In the genomic region with DNA sequence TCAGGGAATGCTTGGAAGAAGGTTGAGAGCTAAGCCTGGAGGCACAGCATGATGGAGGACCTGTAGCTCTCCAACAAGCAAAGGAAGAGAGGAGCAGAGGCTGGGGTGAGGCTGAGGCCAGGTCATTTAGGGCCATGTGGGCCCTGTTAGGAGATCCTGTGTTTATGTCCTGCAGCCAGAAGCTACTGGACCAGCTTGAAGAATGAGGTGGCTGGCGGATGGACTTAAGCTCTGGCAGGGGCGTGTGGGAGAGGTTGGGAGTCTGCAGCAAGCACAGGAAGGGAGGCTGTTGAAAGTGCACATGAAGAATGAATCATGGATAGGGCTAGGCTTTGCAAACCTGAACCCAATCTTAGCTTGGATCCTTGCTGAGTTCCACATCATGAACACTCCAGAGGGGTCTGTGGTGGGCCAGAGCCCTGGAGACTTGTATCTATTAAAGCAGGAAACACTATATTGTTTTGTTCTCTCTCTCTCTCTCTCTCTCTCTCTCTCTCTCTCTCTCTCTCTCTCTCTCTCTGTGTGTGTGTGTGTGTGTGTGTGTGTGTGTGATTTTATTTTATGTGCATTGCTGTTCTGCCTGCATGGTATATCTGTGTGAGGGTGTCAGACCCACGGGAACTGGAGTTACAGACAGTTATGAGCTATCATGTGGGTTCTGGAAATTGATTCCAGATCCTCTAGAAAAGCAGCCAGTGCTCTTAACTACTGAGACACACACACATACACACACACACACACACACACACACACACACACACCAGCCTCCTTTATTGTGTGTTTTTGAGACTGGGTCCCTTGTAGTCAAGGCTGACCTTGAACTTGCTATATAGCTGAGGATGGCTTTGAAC, we compare ENCODE assay signal across 9 mouse cellular contexts. TPM values are rescaled to one million over a fixed set of nuclear protein-coding genes. Genes with fewer than 3 reads are reported as not detected.
DNase-seq lines count a peak whose midpoint lies in the region; ATAC-seq and TF ChIP-seq lines count a peak whose summit lies in the region.
"Had no signal": no experiment of that assay in that cellular context is flagged by ENCODE, and none has a peak within 500 bp of the region (broad histone marks: within the 10 kb centered on the region; RNA-seq: fewer than 3 reads in every experiment).

No protein-coding gene starts in this region.

- no peak for ATAC-seq in kidney, embryonic 15.5 days (replicated peaks; ENCODE audit: low FRiP score)
- no peak for ATAC-seq in heart, embryonic 16.5 days (replicated peaks; ENCODE audit: extremely low read depth, insufficient read depth, low FRiP score)
- peak; percentile 7; the same call in 1 of the 2 replicates for ATAC-seq in stomach, postnatal 0 days (ENCODE audit: low FRiP score, low TSS enrichment)
- ATAC-seq in forebrain, embryonic 11.5 days (replicated peaks; ENCODE audit: low FRiP score): no peak
- ATAC-seq in liver, postnatal 0 days: no peak

- DNase-seq in kidney, postnatal 14 days: no peak
- peak; percentile 56 for DNase-seq in lung, adult 18-20 months
- DNase-seq in stomach, postnatal 0 days (ENCODE audit: low spot score): no peak
- DNase-seq in forebrain, embryonic 11.5 days (ENCODE audit: low spot score): no peak
- DNase-seq in liver, postnatal 0 days: no peak

- no peak overlapping the region for H3K4me2 ChIP-seq in kidney, embryonic 15.5 days
- H3K4me2 ChIP-seq in heart, embryonic 16.5 days (ENCODE audit: low read depth, low read length): no peak overlapping the region
- H3K4me2 ChIP-seq in stomach, postnatal 0 days (replicated peaks; ENCODE audit: low read depth): no peak overlapping the region
- H3K4me2 ChIP-seq in forebrain, embryonic 11.5 days (ENCODE audit: low read depth, low read length, severe bottlenecking): no peak overlapping the region
- H3K4me2 ChIP-seq in liver, postnatal 0 days (ENCODE audit: low read depth, low read length): no peak overlapping the region
- H3K4me2 ChIP-seq: hindbrain, embryonic 12.5 days; midbrain, embryonic 12.5 days had no signal

- no peaks in the 10 kb centered on the region for H3K36me3 ChIP-seq in kidney, embryonic 15.5 days
- no peaks in the 10 kb centered on the region for H3K36me3 ChIP-seq in heart, embryonic 16.5 days (ENCODE audit: control insufficient read depth, insufficient read depth)
- H3K36me3 ChIP-seq in stomach, postnatal 0 days (ENCODE audit: control insufficient read depth, insufficient read depth, low read length): no peaks in the 10 kb centered on the region
- H3K36me3 ChIP-seq in forebrain, embryonic 11.5 days (ENCODE audit: control insufficient read depth, insufficient read depth, low read length): no peaks in the 10 kb centered on the region
- H3K36me3 ChIP-seq in liver, postnatal 0 days (replicated peaks; ENCODE audit: insufficient read depth, low read length): no peaks in the 10 kb centered on the region
- H3K36me3 ChIP-seq: hindbrain, embryonic 12.5 days; midbrain, embryonic 12.5 days had no signal

- no peaks in the 10 kb centered on the region for H3K27me3 ChIP-seq in kidney, embryonic 15.5 days
- H3K27me3 ChIP-seq in heart, embryonic 16.5 days (ENCODE audit: control insufficient read depth, insufficient read depth, low read length): no peaks in the 10 kb centered on the region
- H3K27me3 ChIP-seq in stomach, postnatal 0 days (ENCODE audit: control insufficient read depth, insufficient read depth, low read length): no peaks in the 10 kb centered on the region
- H3K27me3 ChIP-seq in forebrain, embryonic 11.5 days (ENCODE audit: control insufficient read depth, insufficient read depth, low read length): no peaks in the 10 kb centered on the region
- no peaks in the 10 kb centered on the region for H3K27me3 ChIP-seq in liver, postnatal 0 days (ENCODE audit: insufficient read depth, low read length)

- WGBS in kidney, embryonic 15.5 days: 37% methylated on average over 3 of the region's 3 CpGs
- WGBS in heart, embryonic 16.5 days: 41% methylated on average over 3 of the region's 3 CpGs
- WGBS in stomach, postnatal 0 days: 29% methylated on average over 3 of the region's 3 CpGs
- 69% methylated on average over 3 of the region's 3 CpGs for WGBS in forebrain, embryonic 11.5 days
- 65% methylated on average over 3 of the region's 3 CpGs for WGBS in liver, postnatal 0 days (ENCODE audit: insufficient replicate concordance)

- TF ChIP-seq EP300 in stomach, postnatal 0 days (optimal IDR thresholded peaks at IDR 0.05): no peak
- no peak for TF ChIP-seq EP300 in liver, postnatal 0 days (IDR thresholded peaks at IDR 0.05; ENCODE audit: low read depth)

- no peak overlapping the region for H3K4me3 ChIP-seq in kidney, embryonic 15.5 days (replicated peaks)
- H3K4me3 ChIP-seq in heart, embryonic 16.5 days (ENCODE audit: low read length): no peak overlapping the region
- no peak overlapping the region for H3K4me3 ChIP-seq in stomach, postnatal 0 days (ENCODE audit: low read depth, low read length)
- no peak overlapping the region for H3K4me3 ChIP-seq in forebrain, embryonic 11.5 days (ENCODE audit: low read depth, low read length)
- no peak overlapping the region for H3K4me3 ChIP-seq in liver, postnatal 0 days (ENCODE audit: low read depth, low read length)
- H3K4me3 ChIP-seq: hindbrain, embryonic 12.5 days; midbrain, embryonic 12.5 days had no signal

- peaks cover 55% of the 10 kb centered on the region for H3K4me1 ChIP-seq in kidney, embryonic 15.5 days
- peaks cover 30% of the 10 kb centered on the region for H3K4me1 ChIP-seq in heart, embryonic 16.5 days (ENCODE audit: control insufficient read depth, insufficient read depth, low read length)
- H3K4me1 ChIP-seq in stomach, postnatal 0 days (replicated peaks; ENCODE audit: control insufficient read depth, insufficient read depth): no peaks in the 10 kb centered on the region
- no peaks in the 10 kb centered on the region for H3K4me1 ChIP-seq in forebrain, embryonic 11.5 days (replicated peaks; ENCODE audit: control insufficient read depth, insufficient read depth, low read length)
- H3K4me1 ChIP-seq in liver, postnatal 0 days (ENCODE audit: insufficient read depth): no peaks in the 10 kb centered on the region; the same call in 1 of the 2 replicates

- H3K27ac ChIP-seq in kidney, embryonic 15.5 days: peak overlapping the region; percentile 89; the same call in 1 of the 2 replicates
- peak overlapping the region; percentile 27; the same call in 1 of the 2 replicates for H3K27ac ChIP-seq in heart, embryonic 16.5 days (ENCODE audit: low read length)
- no peak overlapping the region for H3K27ac ChIP-seq in stomach, postnatal 0 days (replicated peaks)
- H3K27ac ChIP-seq in forebrain, embryonic 11.5 days (ENCODE audit: low read depth, low read length): no peak overlapping the region
- no peak overlapping the region for H3K27ac ChIP-seq in liver, postnatal 0 days (ENCODE audit: low read depth)
- H3K27ac ChIP-seq: midbrain, embryonic 12.5 days had no signal

- TF ChIP-seq CTCF in stomach, postnatal 0 days (IDR thresholded peaks at IDR 0.05; ENCODE audit: low read depth): no peak
- TF ChIP-seq CTCF in liver, postnatal 0 days (IDR thresholded peaks at IDR 0.05; ENCODE audit: low read depth): no peak

- H3K9me3 ChIP-seq in kidney, embryonic 15.5 days (replicated peaks): no peaks in the 10 kb centered on the region
- no peaks in the 10 kb centered on the region for H3K9me3 ChIP-seq in heart, embryonic 16.5 days (replicated peaks; ENCODE audit: control insufficient read depth, low read length)
- H3K9me3 ChIP-seq in stomach, postnatal 0 days (ENCODE audit: control insufficient read depth, low read length): no peaks in the 10 kb centered on the region
- no peaks in the 10 kb centered on the region for H3K9me3 ChIP-seq in forebrain, embryonic 11.5 days (ENCODE audit: control insufficient read depth, low read length)
- no peaks in the 10 kb centered on the region for H3K9me3 ChIP-seq in liver, postnatal 0 days (ENCODE audit: low read length)
- H3K9me3 ChIP-seq: hindbrain, embryonic 12.5 days; midbrain, embryonic 12.5 days had no signal

- no peak overlapping the region for H3K9ac ChIP-seq in kidney, embryonic 15.5 days
- H3K9ac ChIP-seq in heart, embryonic 16.5 days (ENCODE audit: low read length): no peak overlapping the region
- H3K9ac ChIP-seq in stomach, postnatal 0 days (ENCODE audit: low read length): no peak overlapping the region
- H3K9ac ChIP-seq in forebrain, embryonic 11.5 days (ENCODE audit: low read length): no peak overlapping the region
- no peak overlapping the region for H3K9ac ChIP-seq in liver, postnatal 0 days (replicated peaks)
- H3K9ac ChIP-seq: hindbrain, embryonic 12.5 days; midbrain, embryonic 12.5 days had no signal

RNA-seq across cellular contexts. Expression of a gene that starts 7.8 kb away (rescaled TPM):
- 14.9 and 19.8 TPM in 2 replicates for polyA plus RNA-seq in kidney, embryonic 15.5 days (2015; fragmentation: Nextera tagmentation; extraction: Ambion mirVana)
- polyA plus RNA-seq in heart, embryonic 16.5 days (2015; fragmentation: Nextera tagmentation; extraction: Ambion mirVana): 6.2 and 6.3 TPM in 2 replicates
- polyA plus RNA-seq in stomach, postnatal 0 days (2015; fragmentation: Nextera tagmentation; extraction: Ambion mirVana): 18.0 and 19.8 TPM in 2 replicates
- 1.1 and 1.6 TPM in 2 replicates for polyA plus RNA-seq in forebrain, embryonic 11.5 days (2014; fragmentation: Nextera tagmentation; extraction: Ambion mirVana)
- 2.5 and 2.7 TPM in 2 replicates for polyA plus RNA-seq in liver, postnatal 0 days (2015; fragmentation: Nextera tagmentation; extraction: Ambion mirVana)

RNA-seq across cellular contexts. Expression of a gene that starts 46.7 kb away (rescaled TPM):
- polyA plus RNA-seq in kidney, embryonic 15.5 days (2015; fragmentation: Nextera tagmentation; extraction: Ambion mirVana): 27.0 and 29.2 TPM in 2 replicates
- 19.5 and 20.4 TPM in 2 replicates for polyA plus RNA-seq in heart, embryonic 16.5 days (2015; fragmentation: Nextera tagmentation; extraction: Ambion mirVana)
- 5.2 and 5.5 TPM in 2 replicates for polyA plus RNA-seq in stomach, postnatal 0 days (2015; fragmentation: Nextera tagmentation; extraction: Ambion mirVana)
- 30.7 and 32.3 TPM in 2 replicates for polyA plus RNA-seq in forebrain, embryonic 11.5 days (2014; fragmentation: Nextera tagmentation; extraction: Ambion mirVana)
- polyA plus RNA-seq in liver, postnatal 0 days (2015; fragmentation: Nextera tagmentation; extraction: Ambion mirVana): 1.5 and 2.1 TPM in 2 replicates

RNA-seq across cellular contexts. Expression of a gene that starts 48.4 kb away (rescaled TPM):
- polyA plus RNA-seq in kidney, embryonic 15.5 days (2015; fragmentation: Nextera tagmentation; extraction: Ambion mirVana): 59.6 and 61.8 TPM in 2 replicates
- polyA plus RNA-seq in heart, embryonic 16.5 days (2015; fragmentation: Nextera tagmentation; extraction: Ambion mirVana): 37.6 and 40.5 TPM in 2 replicates
- polyA plus RNA-seq in stomach, postnatal 0 days (2015; fragmentation: Nextera tagmentation; extraction: Ambion mirVana): 38.1 and 39.3 TPM in 2 replicates
- polyA plus RNA-seq in forebrain, embryonic 11.5 days (2014; fragmentation: Nextera tagmentation; extraction: Ambion mirVana): 50.1 and 60.8 TPM in 2 replicates
- polyA plus RNA-seq in liver, postnatal 0 days (2015; fragmentation: Nextera tagmentation; extraction: Ambion mirVana): 19.7 and 20.3 TPM in 2 replicates

RNA-seq across cellular contexts. Expression of a gene that starts 55.8 kb away (rescaled TPM):
- polyA plus RNA-seq in kidney, embryonic 15.5 days (2015; fragmentation: Nextera tagmentation; extraction: Ambion mirVana): 100 and 113 TPM in 2 replicates
- polyA plus RNA-seq in heart, embryonic 16.5 days (2015; fragmentation: Nextera tagmentation; extraction: Ambion mirVana): 110 and 121 TPM in 2 replicates
- 66.8 and 66.9 TPM in 2 replicates for polyA plus RNA-seq in stomach, postnatal 0 days (2015; fragmentation: Nextera tagmentation; extraction: Ambion mirVana)
- polyA plus RNA-seq in forebrain, embryonic 11.5 days (2014; fragmentation: Nextera tagmentation; extraction: Ambion mirVana): 59.8 and 68.2 TPM in 2 replicates
- 61.8 and 62.5 TPM in 2 replicates for polyA plus RNA-seq in liver, postnatal 0 days (2015; fragmentation: Nextera tagmentation; extraction: Ambion mirVana)

Comparison
In these comparisons a context has a peak if more than half of its experiments do, and no peak if none do; other contexts are left out.
1. H3K27ac ChIP-seq: peak in kidney, embryonic 15.5 days (single experiment) and heart, embryonic 16.5 days (single experiment); none in stomach, postnatal 0 days (single experiment), forebrain, embryonic 11.5 days (single experiment) and liver, postnatal 0 days (single experiment).
2. DNase-seq: peak in lung, adult 18-20 months (2 of 2); none in kidney, postnatal 14 days (single experiment), stomach, postnatal 0 days (single experiment), forebrain, embryonic 11.5 days (single experiment) and liver, postnatal 0 days (single experiment).